Mouse (Mus musculus): Measurements from ENCODE around the gene Kifap3.

GRCm38 (mm10) chr1:163911981-163912380 is 132.6 kb downstream of the Kifap3 start:
- TF ChIP-seq POLR2A (IDR thresholded peaks at IDR 0.05; ENCODE audit: borderline replicate concordance, low read depth, low read length), result no peak
- no peak for TF ChIP-seq CTCF (IDR thresholded peaks at IDR 0.05; ENCODE audit: low read depth, low read length)

Measured in bone marrow macrophage, adult 2 months (primary cell).